ENCODE assay signal across 17 mouse cellular contexts in genomic region chr7:34748501-34748900, GRCm38 (mm10).
"Had no signal": no experiment of that assay in that cellular context is flagged by ENCODE, and none has a peak within 500 bp of the region (broad histone marks: within the 10 kb centered on the region; RNA-seq: fewer than 3 reads in every experiment).

No protein-coding gene starts in this region.

- ATAC-seq: intestine, embryonic 15.5 days; lung, postnatal 0 days; midbrain, embryonic 13.5 days; midbrain, embryonic 16.5 days had no signal

- H3K9me3 ChIP-seq: intestine, embryonic 15.5 days; liver, embryonic 13.5 days; midbrain, embryonic 10.5 days; midbrain, embryonic 13.5 days; neural tube, embryonic 13.5 days; stomach, embryonic 15.5 days had no signal

- H3K4me2 ChIP-seq: intestine, embryonic 15.5 days; liver, embryonic 13.5 days; midbrain, embryonic 13.5 days; neural tube, embryonic 13.5 days; stomach, embryonic 15.5 days had no signal

- H3K4me3 ChIP-seq: intestine, embryonic 15.5 days; liver, embryonic 13.5 days; megakaryocyte, embryonic 14.5 days; midbrain, embryonic 10.5 days; midbrain, embryonic 13.5 days; myocyte; neural tube, embryonic 13.5 days; stomach, embryonic 15.5 days had no signal

- H3K4me1 ChIP-seq: liver, embryonic 13.5 days; megakaryocyte, embryonic 14.5 days had no signal

- H3K9ac ChIP-seq: intestine, embryonic 15.5 days; liver, embryonic 13.5 days; midbrain, embryonic 13.5 days; neural tube, embryonic 13.5 days; stomach, embryonic 15.5 days had no signal

- H3K27me3 ChIP-seq: intestine, embryonic 15.5 days; liver, embryonic 13.5 days; megakaryocyte, embryonic 14.5 days; midbrain, embryonic 13.5 days; neural tube, embryonic 13.5 days; stomach, embryonic 15.5 days had no signal

- DNase-seq: kidney, adult 2 months; kidney, postnatal 4 days; layer of hippocampus, adult 9-11 months; liver, embryonic 13.5 days; lung, adult 2 months; retina, postnatal 1 day; right cerebral cortex, postnatal 25 days; spleen, adult 18-20 months had no signal

- H3K27ac ChIP-seq: intestine, embryonic 15.5 days; liver, embryonic 13.5 days; midbrain, embryonic 10.5 days; midbrain, embryonic 13.5 days; neural tube, embryonic 13.5 days; stomach, embryonic 15.5 days had no signal

- H3K36me3 ChIP-seq: intestine, embryonic 15.5 days; liver, embryonic 13.5 days; midbrain, embryonic 10.5 days; midbrain, embryonic 13.5 days; neural tube, embryonic 13.5 days; stomach, embryonic 15.5 days had no signal
